Mouse (Mus musculus): ENCODE measurements around the gene Lif. TPM values are rescaled to one million over a fixed set of nuclear protein-coding genes. Genes with fewer than 3 reads are reported as not detected.

Lif gene
- total RNA-seq (2021): 1 to 10 TPM; 1.3 to 2.1 TPM

DNA sequence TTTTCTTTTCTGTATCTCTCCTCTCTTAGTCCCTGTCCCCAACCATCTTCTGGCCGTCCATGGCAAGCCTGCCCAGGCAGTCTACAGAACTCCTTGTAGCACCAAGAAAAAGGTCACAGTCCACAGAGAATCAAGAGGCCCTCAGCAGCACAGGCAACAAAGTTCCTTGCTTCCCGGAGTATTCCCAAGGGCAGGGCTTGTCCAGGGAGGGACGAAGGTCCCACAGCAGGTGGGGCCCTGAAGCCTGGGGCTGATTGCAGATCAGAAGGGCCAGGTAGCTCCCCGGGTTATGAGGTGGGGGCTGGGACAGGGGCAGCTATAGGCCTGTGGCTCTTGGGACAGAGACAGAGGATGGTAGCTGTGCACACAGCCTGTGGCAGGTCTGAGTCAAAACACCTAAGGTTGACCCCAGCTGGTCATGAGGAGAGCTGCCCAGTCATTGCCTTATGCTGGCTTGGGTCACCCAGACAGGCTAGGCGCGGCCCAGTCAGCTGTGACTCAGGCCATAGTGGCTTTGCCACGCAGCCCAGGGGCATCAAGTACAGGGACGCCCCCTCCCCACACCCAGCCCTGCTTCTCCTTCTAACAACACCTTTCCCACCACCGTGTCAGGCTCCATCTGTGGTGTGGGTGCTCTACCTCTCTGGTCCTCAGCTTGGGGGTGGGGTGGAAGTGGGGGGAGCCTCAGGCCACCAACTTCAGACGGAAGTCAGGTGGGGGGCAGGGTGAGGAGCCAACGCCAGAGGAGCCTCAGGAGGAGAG, at the start of gene Lif:
Lif (plus strand) TSS at position 712 of the 762 bp plus-strand sequence.
- DNase-seq (ENCODE audit: extremely low spot score in 1 of 2, low spot score in 1 of 2): no peak

DNA sequence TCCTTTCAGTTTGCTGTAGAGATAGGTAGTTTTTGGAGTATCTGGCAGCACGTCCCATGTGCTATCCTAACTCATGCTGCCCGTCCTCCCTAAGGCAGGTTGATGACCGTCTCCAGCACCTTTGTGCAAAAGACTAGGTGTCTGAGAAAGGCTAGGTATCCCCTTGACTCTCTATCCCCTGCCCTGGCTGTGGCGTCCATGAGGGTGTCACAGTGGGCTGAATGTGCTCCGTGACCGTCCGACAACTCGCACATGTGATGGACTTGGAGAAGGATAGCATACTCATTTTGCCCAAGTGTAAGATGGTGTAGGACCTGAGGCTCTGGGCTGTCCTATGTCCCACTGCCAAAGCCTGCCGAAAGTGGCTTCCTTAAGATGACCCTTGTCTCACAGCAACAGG, 49.7 kb upstream of the Lif start:
- DNase-seq (ENCODE audit: extremely low spot score in 1 of 2, low spot score in 1 of 2): no peak

GRCm38 (mm10) chr11:4209556-4209955, 47.8 kb upstream of the Lif start:
- DNase-seq (ENCODE audit: extremely low spot score in 1 of 2, low spot score in 1 of 2): no peak

GRCm38 (mm10) chr11:4210786-4211185, 46.6 kb upstream of the Lif start:
- no peak for DNase-seq (ENCODE audit: extremely low spot score in 1 of 2, low spot score in 1 of 2)

DNA sequence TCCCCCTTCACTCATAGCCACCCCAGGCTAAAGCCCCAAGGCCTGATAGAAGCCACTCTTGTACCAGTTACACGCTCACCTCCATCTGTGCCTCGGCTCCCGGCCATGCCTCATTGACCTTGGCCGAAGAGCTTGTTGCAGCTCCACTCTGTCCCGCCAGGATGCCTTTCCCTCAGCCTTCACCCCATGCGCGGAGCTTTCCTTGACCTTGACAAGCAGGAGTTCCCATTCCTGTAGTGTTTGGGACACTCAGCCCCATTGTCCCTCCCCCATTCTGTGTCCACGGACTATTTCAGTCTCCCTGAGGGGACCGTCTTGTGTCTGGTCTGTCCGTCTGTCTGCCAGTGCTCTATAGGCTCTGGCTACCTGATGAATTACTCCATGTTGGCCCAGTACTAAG, 44.2 kb upstream of the Lif start:
- DNase-seq (ENCODE audit: extremely low spot score in 1 of 2, low spot score in 1 of 2): no peak

DNA sequence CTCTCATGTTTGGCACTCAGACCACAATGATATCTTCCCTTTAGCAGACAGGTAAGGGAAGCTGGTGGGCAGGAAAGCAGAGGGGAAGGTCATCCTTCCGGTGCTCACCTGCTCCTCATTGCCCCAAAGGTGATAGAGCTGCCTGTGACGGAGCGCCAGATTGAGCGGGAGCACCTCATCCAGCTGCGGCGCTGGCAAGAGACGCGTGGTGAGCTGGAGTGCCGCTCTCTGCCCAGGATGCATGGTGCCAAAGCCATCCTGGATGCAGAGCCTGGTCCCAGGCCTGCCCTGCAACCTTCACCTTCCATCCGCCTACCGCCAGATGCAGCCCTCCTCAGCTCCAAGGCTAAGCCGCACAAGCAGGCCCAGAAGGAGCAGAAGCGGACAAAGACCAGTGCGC, 42.8 kb upstream of the Lif start:
- DNase-seq (ENCODE audit: extremely low spot score in 1 of 2, low spot score in 1 of 2): no peak

GRCm38 (mm10) chr11:4215061-4215460, 42.3 kb upstream of the Lif start:
- DNase-seq (ENCODE audit: extremely low spot score in 1 of 2, low spot score in 1 of 2): no peak

GRCm38 (mm10) chr11:4216248-4217000, 40.9 kb upstream of the Lif start:
- DNase-seq (ENCODE audit: extremely low spot score in 1 of 2, low spot score in 1 of 2): no peak

DNA sequence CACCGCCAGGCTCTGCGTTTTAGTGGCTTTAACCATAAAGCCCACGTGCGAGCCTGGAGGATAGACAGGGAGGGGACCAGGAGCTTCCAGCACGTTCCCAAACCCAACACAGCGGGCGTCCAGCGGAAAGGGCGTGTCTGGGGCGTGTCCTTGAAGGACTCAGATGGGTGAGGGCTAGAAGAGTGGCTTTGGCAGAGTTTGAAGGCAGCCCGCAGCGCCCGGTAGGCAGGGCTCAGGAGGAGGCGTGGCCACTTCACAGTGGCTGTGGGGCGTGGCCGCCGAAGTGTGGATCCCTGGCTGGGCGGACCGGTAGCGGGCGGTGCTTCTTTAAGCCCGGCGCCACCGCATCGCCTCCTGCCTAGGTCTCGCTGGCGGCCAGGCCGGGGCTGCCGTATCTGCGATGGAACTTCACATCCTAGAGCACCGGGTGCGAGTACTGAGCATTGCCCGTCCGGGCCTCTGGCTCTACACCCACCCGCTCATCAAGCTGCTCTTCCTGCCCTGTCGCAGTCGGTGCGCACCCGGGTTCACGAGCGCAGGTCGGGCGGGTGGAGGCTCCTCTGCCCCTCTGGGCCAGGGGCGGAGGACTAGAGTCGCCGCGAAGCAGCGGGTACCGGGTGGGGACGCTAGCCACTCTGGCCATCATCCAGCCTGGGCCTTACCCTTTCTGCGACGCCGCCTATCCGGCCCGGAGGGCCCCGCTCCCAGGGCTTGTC, 39.3 kb upstream of the Lif start, which contains the start of gene Castor1:
Castor1 (plus strand) TSS at position 312 of the 716 bp plus-strand sequence.
- DNase-seq (ENCODE audit: extremely low spot score in 1 of 2, low spot score in 1 of 2): peak; percentile 39 to 50

DNA sequence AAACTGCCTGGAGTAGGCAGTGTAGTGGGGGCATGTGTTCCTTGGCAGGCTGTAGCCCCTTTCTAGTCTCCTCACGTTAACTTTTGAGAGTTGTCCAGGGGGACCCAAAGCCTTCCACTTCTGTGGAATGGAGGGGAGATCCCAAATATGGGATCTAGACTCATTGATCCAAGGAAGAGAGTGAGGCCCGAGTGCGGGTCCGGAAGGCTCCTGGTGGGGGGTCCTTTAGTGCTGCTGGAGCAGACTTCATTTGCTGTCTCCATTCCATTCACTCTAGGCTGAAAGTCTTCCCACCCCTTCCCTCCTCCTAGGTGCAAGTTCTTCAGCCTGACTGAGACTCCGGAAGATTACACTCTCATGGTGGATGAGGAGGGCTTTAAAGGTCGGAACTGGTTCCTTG, 38.7 kb upstream of the Lif start:
- no peak for DNase-seq (ENCODE audit: extremely low spot score in 1 of 2, low spot score in 1 of 2)

DNA sequence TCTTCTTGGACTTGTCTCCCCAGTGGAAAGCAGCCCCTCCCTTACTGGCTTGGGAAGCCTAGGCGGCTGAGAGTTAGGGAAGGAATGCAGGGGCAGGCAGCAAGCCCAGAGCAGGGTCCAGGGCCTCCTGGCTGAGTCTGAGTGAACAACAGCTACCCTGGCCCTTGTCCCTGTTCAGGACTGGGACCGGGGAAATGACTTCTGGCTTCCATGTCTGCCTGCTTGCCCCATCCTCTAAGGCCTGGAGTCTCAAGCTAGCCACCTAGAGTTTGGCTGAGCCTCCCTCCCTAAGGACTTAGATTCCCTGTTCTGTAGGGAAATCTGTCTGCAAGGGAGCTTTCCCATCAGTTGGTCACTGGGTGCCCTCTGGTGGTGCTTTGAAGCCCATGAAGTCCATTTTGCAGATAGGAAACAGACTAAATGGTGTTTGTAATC, 38.0 kb upstream of the Lif start:
- DNase-seq (ENCODE audit: extremely low spot score in 1 of 2, low spot score in 1 of 2): peak; percentile 24 to 62

- DNase-seq (ENCODE audit: extremely low spot score in 1 of 2, low spot score in 1 of 2): no peak
Observed at GRCm38 (mm10) chr11:4219908-4220307, 37.4 kb upstream of the Lif start.

DNA sequence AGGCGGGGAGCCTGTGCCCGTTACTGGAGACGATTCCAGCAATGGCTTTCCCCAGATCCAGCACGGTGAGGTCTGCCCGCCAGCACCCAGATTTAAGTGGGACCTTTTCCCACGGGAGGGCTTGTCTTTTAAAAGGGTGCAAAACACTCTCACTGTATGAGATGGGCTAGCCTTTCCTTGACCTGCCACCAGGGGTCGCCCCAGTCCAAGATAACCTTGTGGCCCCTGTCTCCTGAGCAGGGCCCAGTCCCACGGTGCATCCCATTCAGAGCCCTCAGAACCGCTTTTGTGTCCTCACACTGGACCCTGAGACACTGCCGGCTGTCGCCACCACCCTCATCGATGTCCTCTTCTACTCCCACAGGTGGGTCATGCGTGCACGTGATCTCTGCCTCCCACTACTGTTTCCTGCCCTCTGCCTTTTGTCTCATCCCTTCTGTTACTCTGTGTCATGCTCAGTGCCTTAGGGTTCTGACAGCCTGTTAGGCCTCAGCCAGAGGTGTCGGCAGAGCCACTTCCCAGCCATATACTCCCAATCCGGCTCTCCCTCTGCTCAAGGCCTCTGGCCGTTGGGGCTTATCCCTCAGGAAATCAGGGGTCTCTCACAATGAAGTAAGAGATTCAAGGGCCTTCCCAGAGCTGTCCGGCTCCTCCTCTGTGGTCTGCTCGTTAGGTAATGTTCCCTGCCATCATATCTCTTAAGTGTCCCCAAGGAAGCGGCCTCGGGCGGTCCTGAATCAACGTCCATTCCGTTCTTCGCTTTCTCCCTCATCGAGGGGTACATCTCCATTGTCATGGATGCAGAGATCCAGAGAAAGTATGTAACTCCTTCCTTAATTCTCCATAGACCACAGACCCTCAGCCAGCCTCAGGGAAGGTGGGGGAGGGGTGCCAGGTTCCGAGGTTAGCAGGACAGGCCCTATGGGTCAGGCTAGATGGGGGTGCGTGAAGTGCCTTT, 36.6 kb upstream of the Lif start:
- DNase-seq (ENCODE audit: extremely low spot score in 1 of 2, low spot score in 1 of 2): peak; percentile 49 to 88

GRCm38 (mm10) chr11:4222046-4222950, 35.1 kb upstream of the Lif start:
- no peak for DNase-seq (ENCODE audit: extremely low spot score in 1 of 2, low spot score in 1 of 2)

- DNase-seq (ENCODE audit: extremely low spot score in 1 of 2, low spot score in 1 of 2): no peak
Observed at GRCm38 (mm10) chr11:4223393-4224188, 33.8 kb upstream of the Lif start.

DNA sequence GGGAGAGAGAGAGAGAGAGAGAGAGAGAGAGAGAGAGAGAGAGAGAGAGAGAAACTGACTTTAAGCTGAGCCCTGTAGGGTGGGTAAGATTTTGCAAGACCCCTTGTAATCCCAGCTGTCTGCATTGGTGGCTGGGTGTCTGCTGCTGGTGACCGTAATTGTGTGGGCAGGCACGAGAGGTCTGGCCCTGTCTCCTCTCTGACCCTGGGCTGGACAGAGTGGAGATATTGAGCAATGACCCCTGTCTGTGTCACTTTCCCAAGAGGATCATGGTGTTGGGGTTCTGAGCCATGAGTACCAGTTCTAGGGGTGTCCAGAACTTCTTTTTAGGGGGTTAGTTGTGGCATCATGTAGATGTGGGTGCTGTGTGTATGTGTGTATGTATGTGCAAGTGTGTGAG, 33.1 kb upstream of the Lif start:
- no peak for DNase-seq (ENCODE audit: extremely low spot score in 1 of 2, low spot score in 1 of 2)

DNA sequence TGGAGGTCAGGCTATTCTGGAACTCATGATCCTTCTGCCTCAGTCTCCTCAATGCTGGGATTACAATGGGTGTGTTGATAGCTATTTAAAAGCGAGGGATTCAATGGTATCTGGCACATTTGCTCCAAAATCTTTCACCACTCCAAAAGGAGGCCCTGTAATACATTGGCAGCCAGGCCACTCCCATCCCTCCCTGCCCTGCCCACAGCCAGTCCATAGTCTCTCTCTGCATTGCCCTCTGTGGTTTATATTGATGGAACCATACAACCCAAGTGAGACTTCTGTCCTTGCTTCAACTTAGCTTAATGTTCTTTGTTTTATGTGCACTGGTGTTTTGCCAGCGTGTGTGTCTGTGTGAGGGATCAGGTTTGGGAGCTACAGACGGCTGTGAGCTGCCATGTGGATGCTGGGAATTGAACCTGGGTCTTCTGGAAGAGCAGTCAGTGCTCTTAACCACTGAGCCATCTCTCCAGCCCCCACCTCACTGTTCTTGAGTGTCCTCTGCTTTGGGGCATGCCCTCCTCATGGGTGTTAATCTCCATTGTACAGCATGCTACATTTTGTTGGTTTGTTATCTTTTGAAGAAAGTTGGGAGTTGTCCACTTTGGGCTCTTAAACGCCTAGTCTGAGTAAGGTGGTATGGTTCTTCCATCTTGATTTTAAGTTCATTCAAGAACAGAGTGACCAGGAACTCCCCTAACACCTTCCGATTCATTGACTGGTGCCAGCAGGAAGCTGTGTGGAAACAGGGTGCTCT, 30.6 kb upstream of the Lif start:
- no peak for DNase-seq (ENCODE audit: extremely low spot score in 1 of 2, low spot score in 1 of 2)
